Mouse (Mus musculus): ENCODE data around the gene Sema4g. TPM values are rescaled to one million over a fixed set of nuclear protein-coding genes. Genes with fewer than 3 reads are reported as not detected.

The Sema4g gene
- total and polyA plus RNA-seq, 2 experiments = 58.5 to 566 TPM

DNA sequence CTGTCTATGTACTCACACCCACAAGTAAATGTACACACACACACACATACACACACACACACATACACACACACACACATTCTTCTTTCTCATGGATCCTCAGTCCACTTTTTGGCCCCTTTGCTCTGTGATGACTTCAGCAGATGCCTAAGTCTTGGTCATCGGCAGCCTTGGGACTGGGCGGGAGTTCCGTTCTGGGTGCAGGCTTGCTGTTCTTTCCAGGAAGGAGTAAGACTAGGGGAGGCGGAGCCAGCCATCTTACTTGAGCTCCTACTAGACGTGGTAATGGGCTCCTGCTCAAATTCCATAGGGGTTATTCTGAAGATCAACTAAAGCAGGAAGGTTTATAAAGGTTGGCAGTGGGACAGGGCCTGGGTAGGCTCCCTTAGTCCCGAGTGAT is 31.4 kb downstream of the Sema4g start:
- no peaks in the 10 kb centered on the region for H3K27me3 ChIP-seq (ENCODE audit: control insufficient read depth, insufficient read depth, low read length)
- no peak overlapping the region for H3K4me3 ChIP-seq (ENCODE audit: insufficient read depth, low read depth, low read length)
- WGBS = 71% methylated on average over 6 of the region's 6 CpGs
- peaks cover 5% of the 10 kb centered on the region; the same call in 1 of the 2 replicates for H3K36me3 ChIP-seq (ENCODE audit: control insufficient read depth, insufficient read depth, low read length)
- H3K9ac ChIP-seq (ENCODE audit: low read depth, low read length) = no peak overlapping the region
- H3K79me2 ChIP-seq (ENCODE audit: control insufficient read depth, insufficient read depth, low read length) = peaks cover 16% of the 10 kb centered on the region; the same call in 1 of the 2 replicates
- no peak for DNase-seq (ENCODE audit: extremely low read depth, low read depth, low spot score)
- TF ChIP-seq CTCF (IDR thresholded peaks at IDR 0.05; ENCODE audit: low read depth, low read length) (no peak), POLR2A (IDR thresholded peaks at IDR 0.05; ENCODE audit: extremely low read depth, insufficient read depth, low read length) (no peak)
- no peak overlapping the region for H3K27ac ChIP-seq (replicated peaks; ENCODE audit: insufficient read depth, low read depth, low read length)
- peaks cover 7% of the 10 kb centered on the region for H3K4me1 ChIP-seq (ENCODE audit: control insufficient read depth, insufficient read depth, low read length)

DNA sequence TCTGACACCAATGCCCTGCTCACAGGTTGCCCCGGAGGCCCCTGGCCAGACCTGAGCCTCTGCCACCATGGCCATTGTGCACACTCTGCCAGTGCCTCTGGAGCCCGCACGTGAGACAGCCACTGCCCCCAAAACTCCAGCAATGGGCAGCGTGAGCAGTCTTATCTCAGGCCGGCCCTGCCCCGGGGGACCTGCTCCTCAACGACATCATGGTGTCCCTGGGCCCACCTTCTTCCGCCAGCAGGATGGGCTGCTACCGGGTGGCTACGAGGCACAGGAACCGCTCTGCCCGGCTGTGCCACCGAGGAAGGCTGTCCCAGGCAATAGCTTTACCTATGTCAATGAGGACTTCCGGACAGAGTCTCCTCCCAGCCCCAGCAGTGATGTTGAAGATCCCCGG is 32.5 kb downstream of the Sema4g start:
- H3K79me2 ChIP-seq (ENCODE audit: control insufficient read depth, insufficient read depth, low read length) = peaks cover 16% of the 10 kb centered on the region; the same call in 1 of the 2 replicates
- peaks cover 7% of the 10 kb centered on the region for H3K4me1 ChIP-seq (ENCODE audit: control insufficient read depth, insufficient read depth, low read length)
- no peaks in the 10 kb centered on the region for H3K27me3 ChIP-seq (ENCODE audit: control insufficient read depth, insufficient read depth, low read length)
- H3K9ac ChIP-seq (ENCODE audit: low read depth, low read length) = no peak overlapping the region
- DNase-seq (ENCODE audit: extremely low read depth, low read depth, low spot score) = no peak
- 88% methylated on average over 15 of the region's 15 CpGs for WGBS
- no peak overlapping the region for H3K4me3 ChIP-seq (ENCODE audit: insufficient read depth, low read depth, low read length)
- TF ChIP-seq POLR2A (IDR thresholded peaks at IDR 0.05; ENCODE audit: extremely low read depth, insufficient read depth, low read length) = no peak
- no peak for TF ChIP-seq CTCF (IDR thresholded peaks at IDR 0.05; ENCODE audit: low read depth, low read length)
- H3K36me3 ChIP-seq (ENCODE audit: control insufficient read depth, insufficient read depth, low read length) = peaks cover 10% of the 10 kb centered on the region; the same call in 1 of the 2 replicates
- H3K27ac ChIP-seq (replicated peaks; ENCODE audit: insufficient read depth, low read depth, low read length) = no peak overlapping the region

DNA sequence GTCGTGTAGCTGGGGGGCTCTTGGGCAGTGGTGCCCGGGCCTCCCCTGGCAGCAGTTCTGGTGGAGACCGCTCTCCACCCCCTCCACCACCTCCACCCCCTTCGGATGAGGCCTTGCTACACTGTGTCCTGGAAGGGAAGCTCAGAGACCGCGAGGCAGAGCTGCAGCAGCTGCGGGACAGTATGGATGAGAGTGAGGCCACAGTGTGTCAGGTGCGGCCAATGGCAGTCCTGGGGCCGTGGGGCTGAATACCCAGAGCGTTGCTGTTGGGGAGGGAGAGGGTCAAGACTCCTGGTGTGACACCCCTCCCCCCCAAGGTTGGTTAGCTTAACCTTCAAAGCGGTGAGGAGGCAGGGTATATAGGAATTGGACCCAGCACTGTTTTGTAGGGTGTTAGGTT is 35.1 kb downstream of the Sema4g start:
- no peaks in the 10 kb centered on the region for H3K4me1 ChIP-seq (ENCODE audit: control insufficient read depth, insufficient read depth, low read length)
- no peak overlapping the region for H3K4me3 ChIP-seq (ENCODE audit: insufficient read depth, low read depth, low read length)
- TF ChIP-seq CTCF (IDR thresholded peaks at IDR 0.05; ENCODE audit: low read depth, low read length) = no peak
- TF ChIP-seq POLR2A (IDR thresholded peaks at IDR 0.05; ENCODE audit: extremely low read depth, insufficient read depth, low read length) = no peak
- peaks cover 14% of the 10 kb centered on the region; the same call in 1 of the 2 replicates for H3K36me3 ChIP-seq (ENCODE audit: control insufficient read depth, insufficient read depth, low read length)
- WGBS = 88% methylated on average over 11 of the region's 11 CpGs
- H3K79me2 ChIP-seq (ENCODE audit: control insufficient read depth, insufficient read depth, low read length) = 0 out of 2 replicates have a peak, but pooled peaks cover 11% of the 10 kb centered on the region
- H3K27me3 ChIP-seq (ENCODE audit: control insufficient read depth, insufficient read depth, low read length) = no peaks in the 10 kb centered on the region
- no peak for DNase-seq (ENCODE audit: extremely low read depth, low read depth, low spot score)
- no peak overlapping the region for H3K9ac ChIP-seq (ENCODE audit: low read depth, low read length)
- no peak overlapping the region for H3K27ac ChIP-seq (replicated peaks; ENCODE audit: insufficient read depth, low read depth, low read length)

DNA sequence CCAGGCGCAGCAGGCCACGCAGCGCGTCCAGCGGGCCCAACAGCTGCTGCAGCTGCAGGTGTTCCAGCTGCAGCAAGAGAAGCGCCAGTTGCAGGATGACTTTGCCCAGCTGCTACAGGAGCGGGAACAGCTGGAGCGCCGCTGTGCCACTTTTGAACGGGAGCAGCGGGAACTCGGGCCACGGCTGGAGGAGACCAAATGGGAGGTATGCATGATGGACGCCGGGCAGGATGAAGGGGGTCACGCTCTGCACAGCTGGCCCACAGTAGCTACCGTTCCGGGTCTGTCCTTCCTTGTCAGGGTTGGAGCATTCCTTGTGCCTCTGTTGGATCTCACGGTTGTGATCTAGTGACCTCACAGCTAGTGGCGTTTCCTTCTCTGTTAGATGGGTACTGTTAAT is 35.9 kb downstream of the Sema4g start:
- no peaks in the 10 kb centered on the region for H3K4me1 ChIP-seq (ENCODE audit: control insufficient read depth, insufficient read depth, low read length)
- peaks cover 14% of the 10 kb centered on the region; the same call in 1 of the 2 replicates for H3K36me3 ChIP-seq (ENCODE audit: control insufficient read depth, insufficient read depth, low read length)
- H3K4me3 ChIP-seq (ENCODE audit: insufficient read depth, low read depth, low read length) = no peak overlapping the region
- no peak overlapping the region for H3K27ac ChIP-seq (replicated peaks; ENCODE audit: insufficient read depth, low read depth, low read length)
- DNase-seq (ENCODE audit: extremely low read depth, low read depth, low spot score) = no peak
- WGBS = 94% methylated on average over 20 of the region's 20 CpGs
- no peaks in the 10 kb centered on the region for H3K27me3 ChIP-seq (ENCODE audit: control insufficient read depth, insufficient read depth, low read length)
- 0 out of 2 replicates have a peak, but pooled peaks cover 11% of the 10 kb centered on the region for H3K79me2 ChIP-seq (ENCODE audit: control insufficient read depth, insufficient read depth, low read length)
- H3K9ac ChIP-seq (ENCODE audit: low read depth, low read length) = no peak overlapping the region
- TF ChIP-seq CTCF (IDR thresholded peaks at IDR 0.05; ENCODE audit: low read depth, low read length) (no peak), POLR2A (IDR thresholded peaks at IDR 0.05; ENCODE audit: extremely low read depth, insufficient read depth, low read length) (no peak)

DNA sequence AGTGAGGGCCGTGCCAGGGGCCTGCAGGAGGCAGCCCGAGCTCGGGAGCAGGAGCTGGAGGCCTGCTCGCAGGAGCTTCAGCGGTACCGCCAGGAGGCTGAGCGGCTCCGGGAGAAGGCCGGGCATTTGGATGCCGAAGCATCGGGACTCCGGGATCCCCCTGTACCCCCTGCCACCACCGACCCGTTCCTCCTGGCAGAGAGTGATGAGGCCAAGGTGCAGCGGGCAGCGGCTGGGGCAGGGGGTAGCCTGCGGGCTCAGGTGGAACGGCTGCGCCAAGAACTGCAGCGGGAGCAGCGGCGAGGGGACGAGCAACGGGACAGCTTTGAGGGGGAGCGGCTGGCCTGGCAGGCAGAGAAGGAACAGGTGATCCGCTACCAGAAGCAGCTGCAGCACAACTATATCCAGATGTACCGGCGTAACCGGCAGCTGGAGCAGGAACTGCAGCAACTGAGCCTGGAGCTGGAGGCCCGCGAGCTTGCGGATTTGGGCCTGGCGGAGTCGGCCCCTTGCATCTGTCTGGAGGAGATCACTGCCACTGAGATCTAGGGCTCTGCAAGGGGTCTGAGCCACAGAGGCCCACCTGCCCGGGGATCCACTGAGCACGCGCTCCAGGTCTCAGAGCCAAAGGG is 37.2 kb downstream of the Sema4g start:
- Histone ChIP-seq H3K9ac (ENCODE audit: low read depth, low read length) (no peak overlapping the region), H3K27me3 (ENCODE audit: control insufficient read depth, insufficient read depth, low read length) (no peaks in the 10 kb centered on the region), H3K4me1 (ENCODE audit: control insufficient read depth, insufficient read depth, low read length) (no peaks in the 10 kb centered on the region; the same call in 1 of the 2 replicates), H3K27ac (replicated peaks; ENCODE audit: insufficient read depth, low read depth, low read length) (no peak overlapping the region), H3K79me2 (ENCODE audit: control insufficient read depth, insufficient read depth, low read length) (0 out of 2 replicates have a peak, but pooled peaks cover 5% of the 10 kb centered on the region), H3K36me3 (ENCODE audit: control insufficient read depth, insufficient read depth, low read length) (peaks cover 14% of the 10 kb centered on the region; the same call in 1 of the 2 replicates), H3K4me3 (ENCODE audit: insufficient read depth, low read depth, low read length) (no peak overlapping the region)
- WGBS = 97% methylated on average over 37 of the region's 37 CpGs
- no peak for DNase-seq (ENCODE audit: extremely low read depth, low read depth, low spot score)
- no peak for TF ChIP-seq CTCF (IDR thresholded peaks at IDR 0.05; ENCODE audit: low read depth, low read length)
- no peak for TF ChIP-seq POLR2A (IDR thresholded peaks at IDR 0.05; ENCODE audit: extremely low read depth, insufficient read depth, low read length)
